Mouse (Mus musculus) bone marrow, adult 2 months (tissue): ENCODE measurements around the gene Nav2.

Experiments
- CTCF ChIP-seq: fragments of 200-500 bp; IDR thresholded peaks from 2 replicates; pipeline ENCODE4 v1.5.1; 2011; ENCODE audit warnings: low read length, control low read depth; ENCODE audit not compliant: control insufficient read depth, insufficient read depth
- POLR2A ChIP-seq: fragments of 200-500 bp; IDR thresholded peaks from 2 replicates; pipeline ENCODE4 v1.6.1; 2011; ENCODE audit warnings: low read depth, mild to moderate bottlenecking, control low read depth, low read length, borderline replicate concordance; ENCODE audit not compliant: control insufficient read depth

DNA sequence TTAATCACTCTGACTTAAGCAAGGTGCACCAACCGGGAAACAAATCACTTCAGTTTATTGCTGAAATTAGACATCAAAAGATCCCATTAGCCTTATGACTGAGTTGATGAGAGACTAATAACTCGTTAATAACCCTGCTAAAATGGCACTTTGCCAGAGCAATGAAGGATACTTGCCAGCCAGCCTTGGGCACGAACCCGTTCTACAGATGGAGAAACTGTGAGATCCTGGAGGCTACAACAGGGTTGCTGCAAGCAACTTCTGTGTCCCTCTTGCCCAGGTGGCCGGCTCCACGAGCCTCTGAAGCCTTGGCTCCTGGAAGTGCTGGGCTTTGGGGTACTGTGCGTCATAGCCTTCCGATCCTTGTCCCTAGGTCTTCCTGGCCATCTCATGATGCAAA is 681.1 kb downstream of the Nav2 start:
- TF ChIP-seq POLR2A (no peak), CTCF (no peak)
